Mouse (Mus musculus) lung, adult 10 weeks (tissue): ENCODE measurements around the gene Psmd8. TPM values are rescaled to one million over a fixed set of nuclear protein-coding genes. Genes with fewer than 3 reads are reported as not detected.

Source experiments
- polyA plus RNA-seq: library from polyadenylated mRNA; stranded (reverse); fragments of 350-450 nt; fragmentation: Illumina TruSeq; extraction: RNeasy Lipid Tissue Mini Kit (QIAGEN cat#74804); gene quantifications from one replicate; pipeline ENCODE4 v1.2.3, GENCODE M21; 2014; ENCODE audit warnings: low read depth, low replicate concordance; ENCODE audit not compliant: insufficient read depth

The Psmd8 gene
- 134 TPM for polyA plus RNA-seq

DNA sequence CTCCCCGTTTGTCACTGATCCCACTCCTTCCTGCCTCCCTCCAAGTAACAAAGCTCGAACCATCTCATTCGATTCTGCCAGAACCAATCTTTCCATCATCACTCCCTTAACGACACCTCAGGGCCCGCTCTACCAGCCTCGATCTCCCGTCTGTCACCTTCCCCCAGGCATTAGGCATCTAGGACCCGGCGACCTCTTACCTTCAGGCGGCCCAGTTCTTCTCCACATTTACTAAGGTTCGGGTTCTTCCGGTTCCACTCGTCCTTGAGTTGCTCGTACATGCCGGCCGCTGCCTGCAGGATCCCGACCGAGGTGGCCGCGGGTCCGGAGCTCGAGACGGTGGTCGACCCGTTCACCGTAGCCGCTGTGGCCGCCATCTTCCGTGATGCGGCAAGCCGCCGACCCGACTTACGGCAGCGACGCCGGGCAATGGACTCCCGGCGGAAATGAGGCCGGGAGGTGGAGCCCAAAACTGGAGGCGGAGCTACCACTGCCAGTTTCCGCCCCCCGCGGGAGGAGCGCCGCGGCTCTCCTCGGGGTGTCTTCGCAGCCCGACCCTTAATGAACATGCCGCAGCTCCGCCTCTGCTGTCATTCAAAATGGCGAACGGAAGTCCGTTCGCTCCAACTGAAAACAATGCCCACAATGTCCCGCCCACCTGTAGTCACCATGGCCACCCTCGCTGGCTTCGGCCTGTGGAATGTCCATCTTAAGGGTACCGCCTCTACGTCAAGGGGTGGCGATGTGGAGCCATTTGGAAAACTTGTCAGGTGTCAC is at the start of gene Psmd8:
TSS of gene Psmd8 (minus strand) at position 625 of the 777 bp plus-strand sequence.

DNA sequence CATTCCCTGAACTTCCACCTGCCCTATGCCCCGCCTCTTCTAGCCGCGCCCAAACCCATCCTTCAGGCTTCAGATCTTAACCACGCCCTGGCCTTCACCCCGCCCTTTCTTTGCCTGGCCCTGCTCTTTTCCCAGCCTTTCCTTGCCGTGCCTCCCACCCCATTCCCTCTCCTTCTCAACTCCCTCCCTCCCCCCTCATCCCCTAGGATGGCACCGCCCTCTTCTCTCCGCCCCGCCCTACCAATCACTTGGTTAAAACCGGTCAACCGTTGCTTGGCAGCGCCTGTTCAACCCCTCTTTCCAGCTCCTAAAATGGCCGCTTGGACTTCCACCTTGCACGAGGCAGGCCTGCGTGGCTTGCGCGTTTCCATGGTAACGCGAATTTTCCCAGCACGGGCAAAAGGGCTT is 33.2 kb upstream of the Psmd8 start, which contains the start of gene Catsperg1:
TSS of gene Catsperg1 (minus strand) at position 361 of the 408 bp plus-strand sequence.

DNA sequence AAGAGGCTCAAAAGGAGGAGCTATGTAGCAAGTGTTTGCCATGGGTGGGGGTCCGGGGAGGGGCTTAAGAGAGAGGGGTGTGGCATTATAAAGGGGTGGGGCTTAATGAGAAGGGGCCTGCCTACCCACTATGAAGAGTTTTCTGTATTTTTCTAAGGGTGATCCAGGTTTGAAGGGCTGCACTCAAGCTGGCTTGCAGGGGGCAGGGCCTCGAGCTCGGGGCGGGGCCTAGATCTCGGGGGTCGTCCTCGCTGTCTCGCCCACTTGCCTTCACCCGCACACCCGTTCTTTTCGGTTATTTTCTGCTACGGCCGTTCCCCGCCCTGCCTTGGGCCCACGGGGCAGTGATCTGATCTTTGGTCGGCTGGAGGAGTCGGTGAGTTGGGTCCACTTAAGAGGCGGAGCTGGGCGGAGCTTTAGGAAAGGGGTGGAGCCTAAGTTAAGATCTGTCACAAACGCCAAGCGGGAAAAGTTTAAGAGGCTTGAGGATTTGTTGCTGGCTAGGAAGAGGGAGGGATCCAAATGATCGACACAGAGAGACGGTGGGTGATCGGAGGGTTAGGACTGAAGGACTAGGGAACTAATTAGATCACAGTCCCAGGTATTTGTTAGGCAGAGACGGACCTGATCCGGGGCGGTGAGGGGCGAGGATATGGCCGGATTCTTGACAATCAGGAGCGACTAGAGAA is 10.3 kb downstream of the Psmd8 start, which contains the start of the genes Ggn and Spred3:
TSS of gene Ggn (plus strand) at position 145 of the 689 bp plus-strand sequence.
TSS of gene Spred3 (minus strand) at position 346 of the 689 bp plus-strand sequence.

DNA sequence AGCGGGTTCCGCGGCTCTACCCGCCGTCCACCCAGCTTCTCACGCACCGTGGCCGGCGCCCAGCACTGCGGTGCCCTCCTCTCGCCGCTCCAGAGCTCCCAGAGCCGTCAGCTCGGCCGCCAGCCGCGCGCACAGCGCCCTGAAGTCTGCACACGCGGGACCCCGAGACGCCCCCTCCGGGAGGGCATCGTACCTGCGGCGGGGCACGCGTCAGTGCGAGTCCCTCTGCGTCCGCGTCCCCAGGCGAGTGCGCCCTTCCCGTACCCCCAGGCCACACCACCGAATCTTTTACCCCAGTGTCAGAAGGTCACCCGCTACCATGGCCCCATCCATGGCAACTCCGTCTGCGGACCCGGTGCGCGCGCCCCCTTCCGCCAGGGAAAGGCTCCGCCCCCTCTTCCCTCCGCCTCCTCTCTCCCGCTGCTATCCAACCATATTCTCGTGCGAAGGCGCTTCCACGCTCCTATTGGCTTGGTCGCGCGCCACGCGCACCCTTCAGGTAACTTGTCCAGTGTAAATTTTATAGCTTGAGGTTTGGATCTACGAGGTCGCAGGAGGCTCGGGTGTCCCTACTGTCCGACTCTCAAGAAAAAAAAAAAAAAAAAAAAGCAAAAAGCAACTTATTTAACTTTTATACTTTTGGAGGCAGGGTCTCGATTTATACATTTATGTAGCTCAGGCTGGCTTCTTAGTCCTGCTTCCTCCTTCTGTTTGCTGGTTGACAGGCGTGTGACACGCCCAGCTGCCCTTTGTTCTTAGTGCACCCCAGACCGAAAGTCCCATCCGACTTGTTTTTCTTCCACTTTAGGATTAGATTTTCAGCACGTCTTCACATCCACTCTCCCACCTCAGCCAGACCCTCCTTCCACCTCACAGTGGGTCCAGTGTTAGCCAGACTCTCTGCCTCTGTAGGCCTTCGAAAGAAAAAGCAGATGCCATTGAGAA is 24.4 kb downstream of the Psmd8 start, which contains the start of gene Fam98c:
TSS of gene Fam98c (minus strand) at position 397 of the 945 bp plus-strand sequence.

DNA sequence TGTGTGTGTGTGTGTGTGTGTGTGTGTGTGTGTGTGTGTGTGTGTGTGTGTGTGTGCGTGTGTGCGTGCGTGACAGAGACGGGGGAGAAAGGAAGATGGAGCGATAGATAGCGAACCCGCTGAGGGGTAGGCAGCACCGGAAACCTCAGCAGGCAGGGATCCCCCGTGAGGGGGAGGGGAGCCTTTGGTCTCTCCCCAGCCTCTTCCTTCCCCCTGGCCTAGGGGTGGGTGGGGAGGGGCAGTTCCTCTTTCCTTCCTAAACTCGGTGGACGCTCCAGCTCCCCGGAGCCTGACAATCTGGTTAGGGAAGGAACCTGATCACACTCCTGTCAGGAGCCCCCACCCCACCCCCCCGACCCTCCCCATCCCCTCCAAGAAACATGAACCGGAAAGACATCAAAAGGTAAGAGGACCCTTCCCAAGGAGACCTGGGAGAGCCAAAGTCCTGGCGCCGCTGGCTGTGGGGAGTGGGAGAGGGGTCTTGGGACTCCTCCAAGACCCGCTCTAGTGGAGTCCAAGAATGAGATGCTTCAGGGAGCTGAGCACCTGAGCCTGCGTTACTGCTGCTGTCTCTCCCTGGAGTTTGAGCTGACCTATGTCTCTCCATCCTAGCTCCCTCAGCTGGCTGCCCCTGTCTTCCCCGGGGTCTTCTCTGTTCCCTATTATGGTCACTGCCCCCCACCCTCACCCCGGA is 45.7 kb downstream of the Psmd8 start, which contains the start of gene Rasgrp4:
TSS of gene Rasgrp4 (plus strand) at position 159 of the 694 bp plus-strand sequence.

DNA sequence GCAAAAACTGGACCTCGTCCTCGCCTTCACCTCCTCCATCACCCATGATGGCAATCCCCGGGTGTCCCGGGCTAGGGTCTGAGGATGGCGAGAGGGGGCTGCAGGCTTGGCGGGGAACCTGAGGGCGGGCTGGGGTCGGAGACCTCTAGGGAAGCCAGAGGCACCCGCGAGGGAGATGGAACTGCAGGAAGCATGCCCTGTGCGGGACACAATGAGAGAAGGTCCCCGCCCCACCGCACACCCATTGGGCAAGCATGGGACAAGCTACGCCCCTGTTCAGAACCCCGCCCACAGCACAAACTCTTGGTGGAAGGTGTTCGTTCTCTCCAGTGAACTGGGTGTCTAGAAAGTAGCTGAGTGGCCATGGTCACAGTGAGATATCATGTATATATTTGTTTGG is 55.5 kb downstream of the Psmd8 start, which contains the start of gene Ryr1:
TSS of gene Ryr1 (minus strand) at position 210 of the 400 bp plus-strand sequence.

Other genes starting within 250 kb of the Psmd8 start
- 93.9 TPM for gene Actn4, start 218.4 kb downstream of the Psmd8 start, polyA plus RNA-seq
- 297 TPM for gene Eif3k, start 198.8 kb downstream of the Psmd8 start, polyA plus RNA-seq
- gene Map4k1, start 198.7 kb downstream of the Psmd8 start, polyA plus RNA-seq, result 16.5 TPM
- gene Ryr1, start 55.5 kb downstream of the Psmd8 start, polyA plus RNA-seq, result 0.08 TPM
- 5.1 TPM for gene Rasgrp4, start 45.9 kb downstream of the Psmd8 start, polyA plus RNA-seq
- 23.6 TPM for gene Fam98c, start 24.5 kb downstream of the Psmd8 start, polyA plus RNA-seq
- gene Ggn, start 10.5 kb downstream of the Psmd8 start, polyA plus RNA-seq, result 0.64 TPM
- 0.83 TPM for gene Spred3, start 10.3 kb downstream of the Psmd8 start, polyA plus RNA-seq
- gene Catsperg1, start 33.3 kb upstream of the Psmd8 start, polyA plus RNA-seq, result 0.96 TPM
- 4.9 TPM for gene Kcnk6, start 51.8 kb upstream of the Psmd8 start, polyA plus RNA-seq
- gene Yif1b, start 57.6 kb upstream of the Psmd8 start, polyA plus RNA-seq, result 64.6 TPM
- 37.1 TPM for gene 2200002D01Rik, start 67.8 kb upstream of the Psmd8 start, polyA plus RNA-seq
- gene Spint2, start 101.2 kb upstream of the Psmd8 start, polyA plus RNA-seq, result 307 TPM
- gene Ppp1r14a, start 108.6 kb upstream of the Psmd8 start, polyA plus RNA-seq, result 146 TPM
- 0.95 TPM for gene Dpf1, start 123.2 kb upstream of the Psmd8 start, polyA plus RNA-seq